Mouse (Mus musculus): Measurements from ENCODE around the gene Zfp462. TPM values are rescaled to one million over a fixed set of nuclear protein-coding genes. Genes with fewer than 3 reads are reported as not detected.

Gene Zfp462
- total RNA-seq, 2 experiments from 2014 or later: 34.7 to 37.7 TPM

- DNase-seq (ENCODE audit: low spot score in 2 of 2): no peak
These were observed 96.4 kb downstream of the Zfp462 start for GRCm38 (mm10) chr4:55041106-55041730.

GRCm38 (mm10) chr4:55042573-55042972, 97.7 kb downstream of the Zfp462 start:
- DNase-seq (ENCODE audit: low spot score in 2 of 2): no peak

DNA sequence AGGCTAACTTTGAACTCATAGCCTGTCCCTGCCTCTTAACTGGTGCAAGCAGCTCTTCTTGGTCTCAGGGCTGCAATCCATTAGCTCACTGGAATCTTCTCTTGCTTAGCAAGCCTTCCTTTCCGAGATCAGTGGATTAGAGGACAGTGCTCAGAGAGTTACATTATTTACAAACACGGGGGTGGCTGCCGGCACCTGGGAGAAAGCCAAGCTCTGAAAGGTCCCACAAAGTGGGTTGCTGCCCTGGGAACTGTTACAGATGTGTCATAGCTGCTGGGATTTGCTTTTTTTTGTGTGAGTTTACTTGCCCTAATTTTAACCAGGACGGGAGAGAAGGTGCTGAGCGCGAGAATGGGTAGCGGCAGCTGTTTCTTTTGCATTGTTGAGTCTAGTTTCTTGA, 102.4 kb downstream of the Zfp462 start:
- DNase-seq (ENCODE audit: low spot score in 2 of 2): no peak

DNA sequence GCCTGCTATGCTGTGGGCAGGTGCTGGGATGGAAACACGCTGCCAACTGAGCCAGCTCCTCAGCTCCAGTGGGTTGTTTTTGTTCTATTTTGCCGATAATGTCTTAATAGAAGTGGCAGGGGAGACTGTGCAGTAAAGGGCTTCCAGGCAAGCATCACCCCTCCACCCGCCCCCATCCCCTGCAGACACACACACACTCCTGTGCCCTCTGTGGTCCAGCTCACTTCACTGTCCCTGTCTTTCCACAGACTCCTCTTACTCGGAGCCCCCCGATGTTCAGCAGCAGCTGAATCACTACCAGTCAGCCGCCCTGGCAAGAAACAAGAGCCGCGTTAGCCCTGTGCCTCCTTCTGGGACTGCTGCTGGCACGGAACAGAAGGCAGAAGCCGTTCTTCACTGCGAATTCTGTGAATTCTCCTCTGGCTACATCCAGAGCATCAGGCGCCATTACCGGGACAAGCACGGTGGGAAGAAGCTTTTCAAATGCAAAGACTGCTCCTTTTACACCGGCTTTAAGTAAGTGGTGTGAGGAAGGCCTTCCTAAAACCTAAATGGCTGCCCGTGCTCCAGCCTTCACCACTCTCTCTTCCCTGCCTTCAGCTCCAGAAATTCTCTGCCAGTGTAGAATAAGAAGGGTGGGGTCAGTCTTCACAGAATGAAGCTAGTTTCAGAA, 105.2 kb downstream of the Zfp462 start:
- DNase-seq (ENCODE audit: low spot score in 2 of 2): no peak

- DNase-seq (ENCODE audit: low spot score in 2 of 2): no peak
These were observed 106.5 kb downstream of the Zfp462 start for GRCm38 (mm10) chr4:55051345-55051744.

DNA sequence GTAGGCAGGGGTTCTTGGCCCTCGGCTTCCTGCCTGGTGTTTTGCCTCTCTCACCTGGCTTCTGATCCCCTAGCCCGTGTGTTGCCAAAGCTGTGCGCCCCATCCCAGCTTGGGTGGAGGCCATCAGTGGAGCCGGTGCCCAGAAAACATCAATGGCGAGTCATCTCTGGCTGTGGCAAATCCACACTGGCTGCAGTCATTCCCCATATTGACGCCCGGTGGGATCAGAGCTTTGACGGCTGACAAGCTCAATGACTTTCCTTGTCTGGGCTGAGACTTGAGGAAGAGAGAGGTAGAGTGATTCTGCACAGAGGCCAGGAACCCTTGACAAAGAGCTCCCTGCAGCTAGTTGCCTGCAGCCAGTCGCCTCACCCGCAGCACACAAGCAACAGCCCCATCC, 107.8 kb downstream of the Zfp462 start:
- no peak for DNase-seq (ENCODE audit: low spot score in 2 of 2)

- DNase-seq (ENCODE audit: low spot score in 2 of 2): peak in 1 of 2 experiments; percentile 26
These were observed 113.0 kb downstream of the Zfp462 start for GRCm38 (mm10) chr4:55057666-55058455.

DNA sequence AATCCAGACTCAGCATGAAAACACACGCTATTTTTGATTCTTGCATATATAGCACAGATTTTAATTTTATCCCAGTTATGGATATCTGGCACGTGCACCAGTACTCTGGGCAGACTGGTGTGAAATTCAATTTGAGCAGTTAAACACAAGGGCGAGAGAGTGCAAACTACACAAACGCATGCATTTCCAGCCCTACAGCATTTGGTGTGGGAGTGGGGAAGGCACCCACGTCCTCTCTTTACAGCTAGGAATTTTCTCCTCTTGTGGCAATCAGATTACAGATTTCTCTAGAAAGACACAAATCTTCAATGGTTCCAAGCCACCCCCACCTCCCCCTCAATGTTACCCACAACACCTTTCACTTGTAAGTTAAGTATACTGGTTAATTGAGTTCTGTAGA, 114.1 kb downstream of the Zfp462 start:
- DNase-seq (ENCODE audit: low spot score in 2 of 2): no peak

DNA sequence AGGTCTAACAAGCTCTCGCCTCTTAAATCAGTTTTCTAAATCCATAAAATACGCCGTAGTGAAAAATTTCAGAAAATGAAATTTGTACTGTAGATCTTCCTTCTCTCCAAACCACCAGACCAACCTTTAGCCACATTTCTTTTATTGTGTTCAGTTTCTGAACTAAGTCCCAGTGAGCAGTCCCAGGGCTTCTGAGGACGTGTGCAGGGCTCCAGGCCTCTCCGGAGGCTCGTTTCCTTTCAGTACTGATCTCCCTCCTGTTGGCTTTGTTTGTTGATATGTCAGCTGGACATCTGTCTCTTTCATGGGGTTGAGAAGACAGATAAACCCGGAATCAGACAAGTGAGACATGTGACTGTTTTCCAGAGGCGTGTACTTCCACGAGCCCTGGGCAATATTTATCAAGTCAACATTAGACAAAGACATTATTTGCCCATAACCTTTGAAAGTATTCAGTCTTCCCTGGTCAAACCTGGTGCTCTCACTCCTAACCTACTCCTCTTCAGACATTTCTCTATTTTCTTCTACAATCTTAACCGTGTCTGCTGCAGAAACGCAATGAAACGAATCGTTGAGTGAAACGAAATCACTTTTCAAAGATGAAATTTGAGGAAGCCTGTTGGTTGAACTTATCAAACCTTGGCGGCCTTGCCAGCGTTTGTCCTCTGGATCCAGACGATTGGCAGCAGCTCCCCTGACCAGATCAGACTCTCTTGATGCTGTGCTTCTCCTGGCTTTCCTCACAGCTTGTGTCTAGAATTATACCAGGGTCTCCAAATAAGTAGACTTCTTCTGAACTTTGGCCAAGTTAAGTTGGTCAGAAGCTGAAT, 121.7 kb downstream of the Zfp462 start:
- no peak for DNase-seq (ENCODE audit: low spot score in 2 of 2)

DNA sequence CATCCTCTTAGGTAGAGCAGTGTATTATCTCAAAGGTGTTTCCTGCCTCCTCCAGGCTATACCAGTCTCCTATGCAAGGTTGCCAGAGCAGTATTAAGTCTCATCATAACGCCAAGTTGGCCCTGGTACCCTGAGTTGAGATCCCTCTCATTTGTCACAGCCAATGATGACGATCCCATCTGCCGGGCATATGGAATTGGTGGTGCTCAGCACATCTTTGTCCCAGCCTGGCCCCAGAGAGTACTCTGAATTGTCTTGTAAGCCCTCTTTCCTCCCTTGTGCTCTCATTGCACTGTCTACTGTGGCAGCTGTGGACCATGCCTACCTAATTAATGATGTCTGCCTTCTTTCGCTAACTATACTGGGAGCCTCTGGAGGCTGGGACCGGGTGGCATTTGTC, 126.7 kb downstream of the Zfp462 start:
- DNase-seq (ENCODE audit: low spot score in 2 of 2): no peak

DNA sequence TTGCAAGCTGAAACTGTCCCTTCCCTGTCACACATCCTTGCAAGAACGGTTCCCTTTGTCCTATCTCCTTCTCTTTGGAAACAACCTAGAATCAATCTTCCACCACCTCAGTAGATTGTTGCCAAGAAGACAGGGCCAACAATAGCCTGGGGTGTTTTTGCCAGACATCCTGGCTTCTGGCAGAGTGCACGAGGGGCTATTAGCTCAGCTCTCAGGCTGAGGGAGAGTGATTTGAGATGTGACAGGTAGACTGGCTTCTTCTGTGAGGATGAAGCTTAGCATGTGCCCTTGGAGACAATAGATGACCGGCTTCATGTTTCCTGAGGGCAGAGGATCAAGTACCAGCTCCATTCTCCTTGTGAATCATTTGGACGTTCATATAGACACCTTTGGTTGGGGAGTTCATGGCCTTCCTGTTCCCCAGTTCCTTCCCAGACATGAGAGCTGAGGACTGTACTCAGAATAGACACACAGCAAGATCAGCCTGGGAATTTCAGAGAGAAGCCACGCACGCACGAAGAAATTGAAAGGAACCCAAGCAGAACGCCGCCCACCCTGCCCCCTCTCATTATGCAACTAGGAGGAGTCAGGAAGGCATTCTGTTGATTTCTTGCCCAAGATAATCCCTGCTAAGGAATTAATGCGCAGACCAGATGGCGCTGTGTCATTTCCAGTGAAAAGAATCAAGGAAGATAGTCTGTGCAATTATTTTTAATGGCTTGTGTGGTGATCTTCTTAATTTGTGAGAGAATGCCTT, 132.5 kb downstream of the Zfp462 start:
- no peak for DNase-seq (ENCODE audit: low spot score in 2 of 2)

DNA sequence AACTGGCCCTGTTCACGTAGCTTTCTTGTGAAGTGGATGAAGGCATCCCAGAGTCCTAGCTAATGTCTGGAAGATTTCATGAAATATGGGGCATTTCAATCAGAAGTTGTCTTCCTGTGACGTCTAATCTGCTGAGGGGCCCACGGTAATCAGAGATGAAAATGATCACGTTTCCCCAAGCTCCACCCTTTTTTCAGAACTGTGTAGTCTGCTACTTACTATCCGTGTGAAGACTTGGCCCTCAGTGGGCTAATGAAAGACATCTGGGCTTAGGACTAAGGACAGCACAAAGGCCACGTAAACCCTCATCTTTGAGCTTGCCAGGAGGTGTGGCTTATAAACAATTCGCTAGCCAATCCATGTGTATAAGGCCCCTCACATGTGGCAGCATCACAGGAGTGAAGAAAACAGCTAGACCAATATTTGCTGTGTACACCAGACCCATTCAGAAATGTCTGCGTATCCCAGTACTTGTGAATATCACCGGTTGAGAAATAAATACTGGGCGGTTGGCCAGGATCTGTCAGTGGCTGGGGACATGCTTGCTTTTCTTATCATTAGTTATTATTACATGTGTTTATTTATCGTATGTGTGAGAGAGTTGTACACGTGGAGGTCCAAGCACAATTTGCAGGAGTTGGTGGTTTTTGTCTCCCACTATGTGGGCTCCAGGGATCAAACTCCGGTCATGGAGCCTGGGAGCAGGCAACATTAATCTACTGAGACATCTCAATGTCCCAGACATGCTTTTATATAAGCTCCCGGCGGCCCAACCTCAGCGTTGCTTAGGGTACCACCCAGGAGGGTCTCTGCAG, 133.3 kb downstream of the Zfp462 start:
- DNase-seq (ENCODE audit: low spot score in 2 of 2): no peak

- DNase-seq (ENCODE audit: low spot score in 2 of 2): no peak
These were observed 134.2 kb downstream of the Zfp462 start for GRCm38 (mm10) chr4:55079056-55079455.

DNA sequence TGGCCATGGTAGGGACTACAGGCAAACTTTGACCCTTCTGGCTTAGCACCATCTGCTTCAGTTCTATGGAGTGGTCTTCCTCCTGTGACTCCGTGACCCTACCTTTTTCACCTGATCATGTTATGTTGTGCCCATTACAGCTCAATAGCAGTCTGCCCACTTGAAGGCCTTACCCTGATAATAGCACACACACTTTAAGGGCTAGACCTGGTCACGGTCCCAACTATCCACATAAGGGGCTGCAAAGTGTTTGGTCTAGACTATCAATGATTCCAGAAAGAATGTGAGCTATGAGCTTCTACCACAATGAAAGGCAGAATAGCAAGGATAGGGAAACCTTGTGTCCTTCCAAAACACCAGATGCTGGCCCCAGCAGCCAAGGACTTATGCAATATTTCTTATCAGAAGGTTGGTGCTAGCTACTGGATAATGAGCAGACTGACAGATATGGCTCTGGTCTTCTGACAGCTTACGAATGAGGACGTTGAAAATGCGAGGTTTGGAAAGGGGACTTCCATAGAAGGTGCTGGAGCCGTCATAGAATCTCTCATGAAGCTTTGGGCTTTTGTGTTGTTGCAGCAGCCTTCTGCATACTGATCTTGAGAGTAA, 139.3 kb downstream of the Zfp462 start:
- no peak for DNase-seq (ENCODE audit: low spot score in 2 of 2)

- no peak for DNase-seq (ENCODE audit: low spot score in 2 of 2)
These were observed 143.3 kb downstream of the Zfp462 start for GRCm38 (mm10) chr4:55088153-55088552.

GRCm38 (mm10) chr4:55088922-55089321, 144.1 kb downstream of the Zfp462 start:
- no peak for DNase-seq (ENCODE audit: low spot score in 2 of 2)

- no peak for DNase-seq (ENCODE audit: low spot score in 2 of 2)
These were observed 152.3 kb downstream of the Zfp462 start for GRCm38 (mm10) chr4:55097157-55097556.

DNA sequence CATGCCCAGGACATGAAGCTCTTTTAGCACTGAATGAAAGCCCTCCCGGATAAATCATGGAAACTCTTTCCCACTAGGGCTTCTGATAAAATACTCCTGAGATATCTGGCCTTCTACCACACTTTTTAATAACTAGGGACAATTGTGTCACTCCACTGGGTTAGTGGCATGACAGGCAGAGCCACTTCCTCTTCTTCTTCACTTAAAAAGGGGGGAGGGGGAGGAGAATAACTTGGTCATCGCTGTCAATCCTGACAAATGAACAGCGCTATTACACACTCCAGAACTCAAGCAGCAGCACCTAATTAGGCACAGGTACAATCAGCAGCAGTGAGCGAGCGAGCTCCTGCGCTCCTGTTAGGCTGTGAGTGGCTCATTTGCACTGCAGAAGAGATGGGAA, 153.5 kb downstream of the Zfp462 start:
- no peak for DNase-seq (ENCODE audit: low spot score in 2 of 2)

DNA sequence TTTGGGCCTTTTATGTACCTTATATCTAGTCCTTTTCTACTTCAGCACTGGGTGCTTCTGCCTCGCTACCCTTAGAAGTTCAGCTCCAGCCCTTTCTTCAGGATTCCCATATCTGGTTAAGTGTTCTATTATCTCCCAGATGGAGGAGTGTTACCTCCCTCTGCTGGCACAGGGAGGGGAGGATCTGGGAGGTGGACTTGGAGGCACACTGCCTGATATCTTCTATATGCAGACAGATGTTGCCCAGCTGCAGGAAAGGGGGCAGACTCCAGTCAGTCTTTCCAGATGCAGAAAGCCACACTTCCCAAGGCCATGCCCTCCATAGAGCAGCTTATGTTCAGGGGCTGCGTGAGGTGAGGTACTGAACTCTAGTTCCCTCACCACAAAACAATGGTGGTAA, 156.0 kb downstream of the Zfp462 start:
- no peak for DNase-seq (ENCODE audit: low spot score in 2 of 2)
